Mouse (Mus musculus) MN1 (cell line): ENCODE data around the gene Rims1.

Source experiments
- DNase-seq: peaks from one replicate; pipeline ENCODE4 v3.0.0-alpha.2; 2016; ENCODE audit warnings: low spot score

Gene Rims1

DNA sequence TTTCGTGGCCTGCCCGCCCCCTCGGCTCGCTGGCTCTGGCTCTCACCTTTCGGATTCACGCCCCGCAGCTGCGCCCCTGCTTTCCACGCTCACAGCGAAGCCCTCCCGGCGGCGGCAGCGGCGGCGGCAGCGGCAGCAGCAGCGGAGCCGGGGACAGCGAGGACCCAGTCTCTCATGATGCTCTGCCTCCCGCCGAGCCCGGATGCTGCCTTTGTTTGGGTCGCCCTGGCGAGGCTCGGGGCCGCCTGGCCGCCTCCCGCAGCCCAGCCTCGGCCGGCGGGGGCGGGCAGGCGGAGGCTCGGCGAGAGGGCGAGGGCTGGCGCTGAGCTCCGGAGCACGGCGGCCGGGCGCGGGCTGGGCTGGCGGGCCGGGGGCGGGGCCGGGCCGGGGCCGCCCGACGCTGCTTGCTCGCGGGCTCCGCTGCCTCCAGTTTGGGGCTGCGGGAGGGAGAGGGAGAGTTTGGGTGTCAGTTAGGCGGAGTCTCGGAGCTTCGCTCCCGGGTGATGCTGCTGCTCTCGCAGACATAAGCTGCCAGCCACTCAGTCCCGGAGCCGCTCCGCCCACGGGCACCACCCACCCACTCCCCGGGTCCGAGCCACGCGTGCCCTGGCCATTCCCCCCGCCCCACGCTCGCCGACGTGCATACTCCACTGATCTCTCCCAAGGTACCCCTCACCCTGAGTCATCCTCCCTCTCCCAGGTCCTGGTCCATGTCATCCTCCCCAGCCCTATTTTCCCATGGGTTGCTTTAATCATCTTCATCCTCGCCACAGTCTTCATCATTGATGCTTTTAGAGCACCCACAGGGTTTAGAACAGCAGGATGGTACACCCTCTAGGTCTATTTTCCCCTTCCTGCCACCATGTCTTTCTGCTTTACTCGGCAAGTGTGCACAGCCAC lies at the start of gene Rims1:
Gene Rims1, minus strand, starts transcription at position 269 of the 900 bp plus-strand sequence.
- no peak for DNase-seq

DNA sequence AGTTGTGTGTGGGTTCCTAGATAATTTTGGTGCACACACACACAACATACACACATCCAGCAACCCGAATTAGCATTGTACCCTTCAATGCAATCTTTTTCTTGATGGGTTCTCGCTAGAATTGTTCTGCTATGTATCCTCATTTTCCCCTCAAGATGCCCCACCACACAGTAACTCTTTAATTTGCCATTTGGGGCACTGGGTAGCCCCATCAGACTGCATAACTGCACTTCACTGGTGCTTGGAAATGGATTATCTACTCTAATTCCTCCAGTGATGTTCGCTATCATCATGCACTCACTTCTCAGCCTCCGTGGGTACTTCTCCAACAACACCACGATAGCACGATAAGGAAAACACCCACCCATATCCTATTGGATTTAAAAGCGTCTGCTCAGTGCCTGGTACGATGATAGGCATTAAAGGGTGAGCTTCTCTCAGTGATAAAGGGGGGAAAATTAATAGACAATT lies 867 bp upstream of the Rims1 start:
- DNase-seq = no peak

DNA sequence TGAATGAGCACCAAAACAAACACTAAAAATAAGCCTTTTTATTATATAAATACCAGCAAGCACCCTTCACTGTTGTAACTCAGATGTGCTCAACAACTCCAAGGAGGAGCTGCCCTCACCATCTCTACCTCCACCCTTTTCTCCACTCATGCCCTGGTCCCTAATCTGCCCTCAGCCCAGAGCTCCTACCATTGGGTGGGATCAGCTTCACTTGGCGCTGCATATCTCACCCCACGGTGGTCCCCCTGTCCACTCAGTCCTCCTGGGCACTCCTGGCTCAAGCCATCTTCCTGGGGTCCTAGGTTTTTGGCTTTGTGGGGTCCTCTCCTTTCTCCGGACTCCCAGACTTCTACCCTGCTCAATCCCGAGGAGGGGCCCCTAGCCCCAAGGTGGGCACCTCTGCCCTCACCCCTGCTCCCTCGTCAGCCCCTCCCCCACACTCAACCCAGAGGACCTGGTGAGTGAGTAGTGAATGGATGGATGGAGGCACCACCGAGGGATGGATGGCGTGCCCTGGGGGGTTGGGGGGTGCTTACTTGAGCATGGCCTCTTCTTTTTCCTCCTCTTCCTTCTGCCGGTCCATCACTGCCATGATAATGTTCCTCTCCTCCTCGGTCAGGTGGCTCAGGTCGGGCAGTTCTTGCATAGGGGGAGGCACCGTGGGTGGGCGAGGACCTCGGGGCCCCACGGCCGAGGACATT lies 619 bp downstream of the Rims1 start:
- DNase-seq = no peak

DNA sequence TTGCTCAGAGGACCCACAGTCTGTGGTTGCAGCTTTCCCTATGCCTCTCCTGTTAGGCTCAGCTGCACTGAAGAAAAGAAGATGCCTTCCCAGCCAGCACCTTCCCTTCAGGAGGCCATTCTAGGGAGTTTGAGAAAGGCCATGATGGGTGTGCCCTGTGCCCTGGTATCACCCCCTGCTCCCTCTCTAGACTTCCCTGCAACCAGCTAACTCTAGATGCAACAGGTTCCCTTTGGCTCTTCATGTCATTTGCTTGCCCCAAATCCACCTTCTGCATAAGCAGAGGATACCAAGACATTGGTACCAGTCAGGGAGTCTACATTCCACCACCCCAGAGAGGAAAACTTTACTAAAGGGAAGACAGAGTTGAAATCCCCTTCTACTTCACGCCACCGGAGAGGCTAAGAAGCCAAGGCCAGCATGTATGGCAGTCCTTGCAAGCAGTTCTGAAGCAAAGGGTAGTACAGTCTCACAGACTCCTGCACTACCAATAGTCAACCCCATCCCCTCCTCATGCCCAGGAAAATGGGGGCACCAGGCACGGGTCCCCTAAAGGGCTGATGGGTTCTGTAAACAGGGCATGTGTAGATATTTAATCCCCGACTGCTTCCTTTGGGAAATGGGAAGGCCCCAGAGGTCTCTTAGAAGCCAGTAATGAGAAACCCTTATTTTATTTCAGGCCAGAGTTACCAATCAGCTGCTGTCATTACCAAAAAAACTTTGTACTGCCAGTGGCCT lies 1.5 kb downstream of the Rims1 start:
- DNase-seq = no peak

DNA sequence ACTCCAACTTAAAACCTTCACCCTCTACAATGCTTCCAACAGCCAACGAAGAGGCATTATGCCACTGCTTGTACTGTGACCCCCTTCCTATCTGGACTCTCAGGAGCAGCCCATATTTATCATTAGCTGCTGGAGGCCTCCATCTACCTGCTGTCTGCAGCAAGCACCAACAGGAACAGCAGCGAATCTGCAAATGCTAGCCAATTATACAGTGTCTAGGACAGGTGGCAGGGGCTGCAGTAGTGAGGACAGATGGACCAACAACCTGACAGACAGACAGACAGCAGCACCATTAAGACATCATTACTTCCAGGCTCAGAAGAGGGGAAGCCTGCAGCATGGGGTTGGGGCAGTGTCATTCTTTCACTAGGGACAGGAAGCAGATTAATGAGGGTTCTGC lies 2.3 kb downstream of the Rims1 start:
- no peak for DNase-seq

DNA sequence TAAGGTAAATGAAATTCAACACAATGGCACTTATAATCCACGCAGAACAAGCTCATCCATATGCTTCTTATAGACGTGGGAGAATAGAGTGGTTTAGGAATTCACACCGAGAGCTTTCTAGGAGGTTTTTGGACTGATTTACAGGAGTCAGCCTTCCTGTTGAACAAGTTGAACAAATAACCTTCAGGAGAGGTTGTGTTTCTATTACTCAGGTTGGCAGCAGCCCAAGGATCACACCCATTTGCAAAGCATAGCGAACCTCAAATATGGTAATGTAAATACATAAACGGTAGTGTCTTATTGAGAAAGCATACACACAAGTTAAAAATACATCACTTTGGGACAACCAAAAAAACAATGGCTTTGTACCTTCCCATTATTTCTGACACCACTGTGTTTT lies 5.5 kb downstream of the Rims1 start:
- DNase-seq = no peak

DNA sequence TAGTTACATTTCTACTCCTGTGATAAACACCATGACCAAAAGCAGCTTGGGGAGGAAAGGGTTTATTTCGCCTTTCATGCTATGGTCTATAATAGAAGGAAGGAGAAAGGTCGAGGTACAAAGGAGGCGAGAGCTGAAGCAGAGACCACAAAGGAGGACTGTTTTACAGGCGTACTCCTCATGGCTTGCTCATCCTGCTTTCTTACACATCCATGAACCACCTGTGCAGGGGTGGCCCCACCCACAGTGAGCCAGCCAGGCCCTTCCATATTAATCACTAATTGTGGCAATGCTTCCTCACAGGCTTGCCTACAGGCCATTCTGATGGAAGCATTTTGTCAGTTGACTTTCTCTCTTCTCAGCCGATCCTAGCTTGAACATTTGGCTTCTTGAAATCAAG lies 8.7 kb downstream of the Rims1 start:
- DNase-seq = no peak

DNA sequence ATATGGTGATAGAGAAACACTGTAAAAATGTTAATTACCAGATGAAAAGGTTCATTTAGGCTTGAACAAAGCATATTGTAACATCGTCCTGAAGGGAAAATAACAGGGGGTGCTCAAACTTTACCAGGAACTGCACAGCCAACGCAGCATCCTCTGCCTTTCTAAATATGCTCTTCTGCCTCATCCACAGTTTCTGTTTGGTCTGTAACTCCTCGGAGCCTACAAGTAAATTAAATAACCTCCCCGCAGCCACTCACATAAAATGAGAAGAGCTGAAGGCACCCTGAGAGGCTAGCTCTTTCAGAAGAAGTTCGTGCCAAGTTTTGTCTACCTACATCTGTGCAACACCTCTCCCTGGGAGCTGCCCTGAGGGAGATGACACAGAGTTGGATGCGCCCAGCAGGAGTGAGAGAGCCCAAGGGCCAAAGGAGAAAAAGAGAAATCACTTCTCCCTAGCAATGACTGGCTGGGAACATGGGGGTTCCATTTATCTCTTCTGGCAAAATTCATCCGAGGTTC lies 16.3 kb downstream of the Rims1 start:
- no peak for DNase-seq

DNA sequence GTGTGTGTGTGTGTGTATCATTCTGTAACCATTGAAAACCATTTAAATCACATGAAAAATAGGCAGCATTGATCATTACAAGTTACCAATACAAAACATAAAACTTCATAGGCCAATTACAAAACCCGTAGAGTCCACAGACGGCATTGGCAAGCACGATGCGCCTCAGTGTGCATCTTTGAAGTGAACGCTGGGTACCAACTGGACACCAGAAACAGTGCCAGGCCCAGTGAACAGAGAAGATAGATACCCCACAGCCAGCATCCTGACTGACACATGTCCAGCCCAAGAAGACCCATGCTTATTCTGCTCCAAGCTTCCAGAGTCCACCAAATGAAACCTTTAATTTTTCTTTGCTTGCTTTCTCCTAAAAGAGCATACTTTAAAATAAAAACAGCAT lies 18.2 kb downstream of the Rims1 start:
- DNase-seq = no peak

DNA sequence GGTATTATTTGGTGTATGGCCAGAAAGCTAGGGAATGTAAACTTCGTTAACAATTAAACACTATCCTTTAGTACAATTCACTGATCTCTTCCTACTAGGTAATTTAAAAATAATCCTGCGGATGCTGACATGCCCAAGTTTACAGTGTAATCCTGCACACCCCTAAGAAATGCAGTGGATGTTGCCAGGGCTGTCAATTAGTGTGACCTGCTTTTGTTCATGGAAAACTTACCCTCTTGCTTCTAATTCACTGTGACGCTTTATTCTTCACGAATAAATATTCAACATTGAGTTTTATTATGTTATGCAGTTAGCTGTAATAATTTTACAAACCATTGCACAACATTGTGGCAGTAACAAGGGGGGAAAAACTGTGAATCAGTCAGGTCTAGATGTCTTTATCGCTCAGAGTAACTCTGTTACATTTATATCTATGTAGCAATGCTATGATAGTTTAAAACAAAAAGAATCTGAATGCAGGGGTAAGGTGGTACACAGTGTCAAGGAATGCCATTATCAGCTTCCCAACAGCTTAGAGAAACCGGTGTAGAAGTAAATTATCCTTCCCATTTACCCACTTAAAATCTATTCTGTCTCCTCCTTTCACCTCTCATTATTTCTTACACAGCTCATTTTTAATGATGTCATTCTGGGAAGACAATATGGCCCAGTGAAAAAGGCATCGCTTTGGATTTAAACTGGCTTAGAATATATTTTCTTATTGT lies 35.1 kb downstream of the Rims1 start:
- DNase-seq = no peak

DNA sequence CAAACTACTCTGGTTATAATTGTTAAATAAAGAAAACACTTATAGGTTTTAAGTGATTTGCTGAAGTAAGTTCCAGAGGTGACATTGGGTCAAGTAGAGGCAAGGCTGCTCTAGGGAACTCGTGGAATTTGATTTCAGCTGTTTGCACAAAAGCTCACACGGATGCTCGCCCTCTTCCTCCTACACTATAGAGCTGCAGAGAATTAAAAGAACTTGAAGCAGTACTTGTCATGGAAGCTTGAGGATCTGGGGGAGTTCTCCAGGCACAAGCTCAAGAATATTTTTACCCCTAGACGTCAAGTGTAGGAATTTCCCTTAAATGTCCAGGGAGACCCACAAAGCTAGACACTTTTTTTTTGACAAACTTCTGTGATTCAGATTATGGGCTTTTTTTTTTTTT lies 42.4 kb downstream of the Rims1 start:
- no peak for DNase-seq

DNA sequence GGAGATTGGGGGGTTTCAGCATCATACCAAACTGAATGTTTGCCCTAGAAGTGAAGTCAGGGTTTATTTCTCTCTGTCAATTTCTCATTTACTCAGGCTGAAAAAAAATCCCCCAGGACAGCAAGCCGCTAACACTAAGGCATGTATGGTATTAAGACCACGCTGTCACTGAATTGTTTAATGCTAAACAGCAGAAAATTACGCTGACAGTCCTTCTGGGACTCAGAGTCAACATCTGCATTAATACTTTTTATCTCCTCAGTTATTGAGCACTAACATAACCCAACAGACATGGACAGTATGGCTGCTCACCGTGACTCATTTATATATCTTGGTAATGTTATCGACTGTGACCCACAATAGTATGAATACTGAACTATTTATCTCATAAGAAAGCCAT lies 43.0 kb downstream of the Rims1 start:
- DNase-seq = no peak

DNA sequence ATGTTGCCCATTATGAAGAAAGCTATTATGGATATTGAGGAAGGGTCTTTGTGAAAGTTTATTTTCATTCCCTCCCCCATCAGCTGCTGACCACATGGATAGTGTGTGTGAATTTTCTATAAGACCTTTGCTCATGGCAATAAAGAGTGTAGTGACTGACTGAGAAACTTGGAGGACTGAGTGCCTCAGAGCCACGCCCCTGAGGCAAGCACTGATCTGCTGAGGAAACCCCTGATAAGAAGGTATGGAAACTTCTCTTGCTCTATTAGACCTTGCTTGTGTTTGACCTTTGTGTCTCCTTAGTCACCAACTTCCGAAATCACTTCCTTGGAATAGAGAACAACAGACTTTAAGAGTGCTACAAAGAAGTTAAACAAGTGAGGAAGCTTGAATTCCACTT lies 55.3 kb downstream of the Rims1 start:
- DNase-seq = no peak

DNA sequence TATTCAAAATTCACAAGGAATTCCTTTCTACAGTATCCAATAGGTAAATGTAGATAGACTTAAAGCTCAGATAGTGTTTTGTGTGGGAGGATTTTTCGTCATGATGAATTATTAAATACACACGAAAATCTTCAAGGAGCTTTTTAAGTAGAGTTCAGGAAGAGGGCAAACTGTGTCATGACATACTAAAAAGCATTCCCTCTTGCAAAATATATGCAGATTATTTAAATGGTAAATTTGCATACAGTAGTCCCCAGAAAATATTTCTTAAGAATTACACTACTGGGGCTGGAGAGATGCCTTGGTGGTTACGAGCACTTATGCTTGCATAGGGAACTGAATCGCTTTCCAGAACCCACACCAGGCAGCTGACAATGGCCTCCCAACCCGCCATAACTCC lies 61.1 kb downstream of the Rims1 start:
- no peak for DNase-seq

DNA sequence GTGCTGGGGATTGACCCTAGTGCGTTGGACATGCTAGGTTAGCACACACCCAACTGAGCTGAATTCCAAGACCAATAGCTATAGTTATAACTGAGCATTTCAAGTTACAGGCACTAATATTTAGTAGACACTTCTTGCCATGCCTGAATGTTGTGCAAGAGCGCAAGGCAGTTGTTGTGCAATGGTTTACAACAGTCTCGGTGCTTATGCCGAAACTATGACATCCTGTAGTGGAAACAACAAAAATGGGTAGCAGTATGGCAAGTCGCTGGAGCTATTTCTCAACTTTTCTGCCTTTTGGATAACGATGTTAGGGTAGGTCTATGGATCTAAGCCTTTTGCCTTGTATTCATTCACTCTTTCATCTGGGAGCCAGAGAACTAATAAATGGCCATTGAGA lies 68.3 kb downstream of the Rims1 start:
- no peak for DNase-seq

DNA sequence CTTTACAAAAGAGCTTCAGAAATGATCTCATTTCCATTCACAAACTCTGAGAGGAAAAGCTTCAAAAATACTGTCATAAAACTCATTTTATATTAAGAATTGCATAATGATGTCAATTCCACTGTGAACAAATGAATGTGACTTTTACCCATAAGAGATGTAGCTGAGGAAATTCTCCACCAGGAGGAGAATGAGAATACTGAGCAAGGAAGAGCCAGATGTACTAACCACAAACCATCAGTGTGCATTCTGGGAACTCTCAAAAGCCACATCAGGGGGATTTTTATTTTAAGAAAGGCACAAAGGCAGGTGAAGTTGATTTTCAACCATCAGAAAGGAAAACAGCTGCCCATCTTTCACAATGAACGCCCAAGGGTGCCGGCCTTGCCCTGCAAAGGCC lies 71.4 kb downstream of the Rims1 start:
- DNase-seq = no peak

DNA sequence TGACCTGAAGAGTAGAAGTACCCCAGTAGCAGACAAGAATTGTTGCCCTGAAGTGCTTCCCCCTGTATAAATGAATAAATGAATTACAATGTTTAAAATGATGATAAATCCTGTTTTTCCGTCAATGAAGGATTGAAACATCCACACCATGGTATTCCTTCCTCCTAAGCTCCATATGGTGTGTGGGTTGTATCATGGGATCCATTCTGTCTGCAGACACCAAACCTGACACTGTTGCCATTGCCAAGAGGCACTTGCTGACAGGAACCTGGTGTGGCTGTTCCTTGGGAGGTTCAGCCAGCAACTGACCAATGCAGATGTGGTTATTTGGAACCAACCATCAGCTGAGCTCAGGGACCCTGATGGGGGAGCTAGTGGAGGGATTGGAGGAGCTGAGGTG lies 72.5 kb downstream of the Rims1 start:
- no peak for DNase-seq

DNA sequence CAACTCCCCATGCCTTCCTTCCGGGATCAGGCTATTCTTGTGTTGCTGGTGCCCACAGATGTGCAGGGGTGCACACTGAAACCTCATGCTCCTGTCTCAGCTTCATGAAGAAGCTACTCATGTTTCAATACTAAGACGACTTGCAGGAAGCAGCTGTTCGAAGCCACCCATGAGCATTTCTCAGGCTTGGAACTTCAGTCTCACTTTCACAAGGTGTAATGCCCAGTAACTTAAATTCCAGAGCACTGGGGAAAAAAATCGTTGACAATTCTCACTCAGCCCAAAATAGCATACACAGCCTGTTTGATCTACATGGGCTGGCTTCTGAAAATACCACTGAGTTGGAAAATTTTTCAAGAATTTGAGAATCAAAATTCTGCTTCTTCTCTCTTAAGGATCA lies 77.6 kb downstream of the Rims1 start:
- no peak for DNase-seq

DNA sequence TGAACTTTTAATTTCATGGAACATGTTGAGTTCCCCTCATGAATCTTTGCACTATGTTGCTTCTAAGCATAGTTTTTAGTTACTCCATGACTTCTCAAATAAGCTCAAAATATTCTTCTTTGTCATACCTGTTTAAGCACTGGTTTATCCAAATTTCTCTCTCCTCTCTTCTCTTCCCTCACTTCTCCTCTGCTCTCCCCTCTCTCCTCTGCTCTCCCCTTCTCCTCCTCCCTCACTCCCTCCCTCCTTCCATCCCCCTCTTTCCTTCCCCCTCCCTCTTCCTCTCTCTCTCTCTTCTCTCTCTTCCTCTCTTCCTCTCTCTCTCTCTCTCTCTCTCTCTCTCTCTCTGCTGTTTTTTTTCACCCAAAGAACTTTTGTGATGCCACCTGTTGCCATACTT lies 84.1 kb downstream of the Rims1 start:
- DNase-seq = no peak

DNA sequence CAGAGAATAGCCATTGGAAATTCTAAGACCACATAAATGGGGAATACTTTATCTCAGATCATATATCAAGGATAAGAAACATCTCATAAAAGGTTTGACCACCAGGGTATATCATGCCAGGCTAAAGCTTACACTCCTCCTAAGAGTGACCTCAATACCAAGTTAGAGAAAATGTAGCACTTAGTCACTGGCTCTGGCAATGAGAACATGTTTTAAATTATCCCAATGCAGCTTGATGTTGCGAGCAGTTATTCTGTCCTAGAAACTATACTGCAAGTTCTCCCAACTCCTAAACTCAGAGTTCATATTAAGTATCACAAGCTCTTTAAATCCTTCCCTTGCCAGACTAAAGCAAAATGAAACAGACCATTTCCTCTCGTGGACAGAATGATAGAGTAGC lies 85.1 kb downstream of the Rims1 start:
- DNase-seq = no peak

DNA sequence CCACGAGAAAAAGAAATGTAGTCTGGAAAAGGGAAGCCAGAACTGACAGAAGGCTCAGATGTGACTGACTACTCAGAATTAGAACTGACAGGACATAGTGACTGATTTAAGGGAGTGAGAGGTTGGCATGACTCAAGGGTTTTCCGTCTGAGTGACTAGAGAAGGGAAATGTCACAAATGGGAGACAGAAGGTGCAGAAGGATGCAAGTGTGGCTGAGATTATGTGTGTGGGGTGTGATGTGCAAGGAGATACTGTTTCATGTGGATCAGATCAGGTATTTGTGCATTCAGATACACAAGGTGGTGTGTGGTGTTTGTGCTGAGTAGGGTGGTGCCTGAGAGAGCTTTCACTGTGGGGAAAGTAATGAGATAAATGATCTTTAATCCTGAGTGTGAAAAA lies 96.3 kb downstream of the Rims1 start:
- no peak for DNase-seq

DNA sequence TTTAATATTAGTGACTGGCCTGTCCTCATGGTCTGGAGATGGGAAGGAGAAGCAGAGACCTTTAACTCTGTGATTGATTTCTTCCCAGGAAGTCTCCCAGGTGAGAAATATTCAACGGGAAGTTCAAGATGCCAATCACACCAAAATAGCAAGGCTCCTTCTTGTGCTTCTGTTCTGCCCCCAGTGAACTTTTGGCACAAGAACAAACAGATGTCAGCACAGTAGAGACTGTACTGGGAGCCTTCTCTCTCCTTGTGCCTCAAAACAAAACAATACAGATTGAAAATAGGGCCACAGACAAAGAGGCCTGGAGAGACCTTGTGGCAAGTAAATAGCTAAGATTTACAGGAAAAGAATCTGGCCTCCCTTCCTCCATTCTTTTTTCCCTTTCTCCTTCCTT lies 110.7 kb downstream of the Rims1 start:
- no peak for DNase-seq
